Mouse (Mus musculus): ENCODE data around the gene Sdf2.

Sdf2 gene

DNA sequence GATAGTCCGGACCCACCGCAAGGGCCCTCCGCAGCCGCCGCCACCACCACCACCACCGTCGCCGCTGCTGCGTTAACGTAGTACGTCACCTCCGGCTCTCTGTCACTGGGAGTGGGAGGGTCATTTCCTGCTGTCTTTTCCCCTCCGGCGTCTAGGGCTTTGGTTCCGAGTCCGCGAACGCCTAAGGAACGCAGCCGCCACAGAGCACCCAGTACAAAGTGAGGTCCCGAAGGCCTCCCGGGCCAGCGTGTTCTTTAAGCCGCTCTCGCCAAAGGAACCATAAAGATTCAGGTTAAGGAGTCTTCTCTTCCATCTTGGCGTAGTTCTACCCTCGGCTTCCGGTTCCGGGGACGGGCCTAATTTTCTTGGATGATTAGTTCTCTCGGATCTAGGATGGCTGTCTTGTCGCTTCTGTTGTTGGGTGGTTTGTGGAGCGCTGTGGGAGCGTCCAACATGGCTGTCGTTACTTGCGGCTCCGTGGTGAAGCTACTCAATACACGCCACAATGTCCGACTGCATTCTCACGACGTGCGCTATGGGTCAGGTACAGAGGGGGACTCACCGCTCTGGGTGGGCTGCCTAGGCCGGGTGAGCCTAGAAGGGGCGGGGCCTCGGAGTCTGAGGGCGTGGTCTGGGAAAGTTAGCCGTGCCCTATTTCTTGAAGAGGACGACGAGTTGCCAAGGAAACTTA lies at the start of gene Sdf2, which contains the start of gene Supt6:
Sdf2 (plus strand) TSS at position 120 of the 691 bp plus-strand sequence.
Supt6 (minus strand) TSS at position 361 of the 691 bp plus-strand sequence.
- peak; percentile 91 to 93 for DNase-seq (ENCODE audit: low spot score in 2 of 2)

DNA sequence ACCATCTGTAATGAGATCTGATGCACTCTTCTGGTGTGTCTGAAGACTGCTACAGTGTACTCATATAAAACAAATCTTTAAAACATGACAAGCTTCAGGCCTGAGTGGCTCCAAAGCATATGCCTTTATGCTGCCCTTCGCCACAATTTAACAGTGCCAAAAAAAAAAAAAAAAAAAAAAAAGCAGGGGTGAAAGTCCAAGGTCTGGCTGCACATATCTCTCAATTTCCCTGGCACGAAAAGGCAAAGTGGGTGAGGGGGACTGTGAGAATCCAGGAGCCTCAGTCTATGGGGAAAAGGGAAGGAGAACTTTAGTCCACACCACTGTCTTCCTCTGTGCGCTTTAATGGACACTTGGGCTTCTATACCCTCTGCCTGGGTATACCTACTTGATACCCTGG lies 43.2 kb upstream of the Sdf2 start:
- DNase-seq (ENCODE audit: low spot score in 2 of 2), result no peak

GRCm38 (mm10) chr11:78204287-78204686 lies 41.3 kb upstream of the Sdf2 start:
- no peak for DNase-seq (ENCODE audit: low spot score in 2 of 2)

GRCm38 (mm10) chr11:78205361-78206206 lies 40.0 kb upstream of the Sdf2 start:
- DNase-seq (ENCODE audit: low spot score in 2 of 2), result no peak

GRCm38 (mm10) chr11:78207190-78207589 lies 38.4 kb upstream of the Sdf2 start:
- no peak for DNase-seq (ENCODE audit: low spot score in 2 of 2)

DNA sequence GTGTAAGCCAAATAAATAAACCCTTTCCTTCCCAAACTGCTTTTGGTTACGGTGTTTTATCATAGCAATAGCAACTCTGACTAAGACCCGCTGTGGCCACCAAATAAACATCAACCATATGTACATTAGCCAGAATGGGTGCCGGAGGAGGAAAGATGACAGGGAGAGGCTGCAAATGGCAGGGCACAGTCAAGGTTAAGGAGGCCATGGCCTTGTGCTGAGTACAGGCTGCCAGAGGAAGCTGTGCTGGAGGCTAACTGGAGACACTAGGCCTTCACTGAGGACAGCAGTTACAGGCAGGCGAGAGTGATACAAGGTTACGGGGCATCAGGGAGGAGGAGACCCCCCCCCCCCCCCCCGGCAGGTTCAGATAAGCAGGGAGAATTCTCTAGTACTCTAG lies 35.7 kb upstream of the Sdf2 start:
- no peak for DNase-seq (ENCODE audit: low spot score in 2 of 2)

DNA sequence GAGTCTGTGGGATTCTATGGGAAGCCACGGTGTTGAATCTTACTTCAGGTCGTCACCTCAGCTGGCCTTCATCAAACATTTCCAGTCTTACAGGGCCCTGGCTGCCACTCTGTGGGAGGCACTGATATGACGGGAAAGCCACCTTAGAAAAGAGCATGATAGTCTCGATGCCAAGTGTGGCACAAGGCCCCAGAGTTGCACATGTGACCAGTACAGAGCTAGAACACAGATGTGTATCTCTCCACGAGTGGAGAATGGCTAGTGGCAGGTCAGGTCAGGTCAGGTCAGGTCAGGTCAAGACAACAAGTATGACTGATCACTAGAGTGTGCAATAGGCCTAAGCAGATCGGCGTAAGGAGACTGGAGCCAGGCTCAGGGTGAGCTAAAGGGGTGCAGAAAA lies 34.9 kb upstream of the Sdf2 start:
- peak in 1 of 2 experiments; percentile 20 for DNase-seq (ENCODE audit: low spot score in 2 of 2)

- no peak for DNase-seq (ENCODE audit: low spot score in 2 of 2)
These were observed 34.0 kb upstream of the Sdf2 start for GRCm38 (mm10) chr11:78211513-78211912.

DNA sequence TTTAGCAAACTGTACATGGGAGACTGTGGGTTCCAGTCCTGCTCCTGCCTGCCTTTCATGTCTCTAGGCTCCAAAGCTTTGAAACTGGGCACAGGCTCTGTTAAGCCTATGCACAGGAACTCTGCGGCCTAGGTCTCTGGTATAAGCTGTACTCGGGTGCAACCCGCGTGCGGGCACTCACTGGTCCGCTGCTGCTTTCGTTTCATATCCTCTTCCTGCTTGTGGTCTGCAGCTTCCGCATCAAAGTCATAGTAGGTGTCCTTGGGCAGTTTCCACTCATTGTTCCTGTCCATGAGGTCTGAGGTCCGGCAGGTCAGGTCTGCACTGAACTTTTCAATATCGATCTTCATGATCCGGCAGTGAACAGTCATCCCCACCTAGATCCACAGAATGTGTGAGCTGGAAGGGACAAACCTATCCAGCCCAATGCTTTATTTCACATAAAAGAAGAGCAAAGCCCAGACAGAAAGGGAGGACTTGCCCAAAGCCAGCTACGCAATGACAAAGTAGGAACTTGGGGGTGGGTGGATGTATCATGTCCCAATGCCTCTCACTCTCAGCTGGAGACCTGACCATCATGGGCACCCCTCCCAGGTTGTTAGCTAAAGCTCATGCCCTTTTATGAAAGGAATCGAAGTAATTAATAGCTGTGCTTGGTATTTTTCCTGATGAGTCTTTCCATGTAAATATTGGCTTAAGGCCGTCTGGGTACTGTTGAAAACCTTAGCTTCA lies 32.3 kb upstream of the Sdf2 start:
- peak in 1 of 2 experiments; percentile 27 for DNase-seq (ENCODE audit: low spot score in 2 of 2)

DNA sequence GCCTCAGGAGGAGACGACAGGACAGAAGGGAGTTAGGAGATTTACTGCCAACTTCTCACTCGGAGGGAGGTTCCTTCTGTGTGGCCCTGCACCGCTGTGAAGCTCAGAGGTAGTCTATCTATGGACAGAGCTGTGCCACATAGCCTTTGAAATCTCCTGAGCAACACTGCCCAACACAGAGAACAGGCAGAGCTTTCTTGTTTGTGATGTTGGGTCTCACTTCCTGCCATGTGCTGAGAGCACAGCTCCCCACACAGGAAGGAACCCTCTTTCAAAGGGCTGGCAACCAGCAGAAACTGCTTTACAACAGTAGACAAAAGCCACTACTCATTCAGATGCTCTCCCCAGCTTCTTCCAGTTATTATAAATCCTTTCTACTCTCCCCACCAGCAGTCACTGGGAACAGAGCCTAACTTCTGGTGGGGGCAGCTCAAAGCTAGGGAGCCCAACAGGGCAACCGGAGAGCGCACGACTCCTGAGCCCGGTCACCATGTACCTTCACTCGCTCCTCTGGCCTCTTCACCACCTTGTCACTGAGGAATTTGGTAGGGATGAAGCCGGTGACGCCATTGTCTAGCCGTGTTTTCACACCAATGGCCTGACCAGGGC lies 29.7 kb upstream of the Sdf2 start:
- DNase-seq (ENCODE audit: low spot score in 2 of 2), result no peak

DNA sequence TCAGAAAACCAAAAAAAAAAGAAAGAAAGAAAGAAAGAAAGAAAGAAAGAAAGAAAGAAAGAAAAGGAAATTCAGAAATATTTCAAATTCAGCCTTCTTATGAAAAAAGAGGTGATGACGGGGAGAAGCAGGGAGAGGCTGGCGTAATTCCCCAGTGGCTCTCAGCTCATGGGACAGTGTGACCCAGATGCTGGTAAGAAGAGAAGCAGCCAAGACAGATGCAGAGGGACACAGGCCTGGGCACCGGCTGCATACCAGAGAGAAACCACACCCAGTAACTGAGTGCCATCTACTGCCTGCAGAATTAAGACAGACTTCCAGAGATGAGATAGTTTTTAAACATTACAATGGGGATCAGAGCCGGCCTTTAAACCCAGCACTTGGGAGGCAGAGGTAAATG lies 22.0 kb upstream of the Sdf2 start:
- DNase-seq (ENCODE audit: low spot score in 2 of 2), result no peak

DNA sequence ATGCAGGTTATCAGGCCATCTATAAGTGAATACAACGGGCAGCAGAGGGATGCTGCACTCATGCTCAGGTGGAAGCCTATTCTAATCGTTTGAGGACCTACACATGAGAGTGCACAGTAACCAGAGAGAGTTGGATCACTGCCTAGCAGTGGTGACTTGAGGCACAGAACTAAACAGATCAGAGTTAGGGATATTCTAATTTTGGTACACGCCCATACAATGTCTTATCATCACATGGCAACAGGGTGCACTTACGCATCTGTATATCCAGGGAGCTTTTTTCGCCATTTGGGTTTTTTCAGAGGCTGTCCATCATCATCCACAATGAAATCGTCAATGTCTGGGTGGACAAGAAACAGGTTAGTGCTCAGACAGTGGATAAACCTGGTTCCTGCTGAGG lies 14.0 kb upstream of the Sdf2 start:
- no peak for DNase-seq (ENCODE audit: low spot score in 2 of 2)

DNA sequence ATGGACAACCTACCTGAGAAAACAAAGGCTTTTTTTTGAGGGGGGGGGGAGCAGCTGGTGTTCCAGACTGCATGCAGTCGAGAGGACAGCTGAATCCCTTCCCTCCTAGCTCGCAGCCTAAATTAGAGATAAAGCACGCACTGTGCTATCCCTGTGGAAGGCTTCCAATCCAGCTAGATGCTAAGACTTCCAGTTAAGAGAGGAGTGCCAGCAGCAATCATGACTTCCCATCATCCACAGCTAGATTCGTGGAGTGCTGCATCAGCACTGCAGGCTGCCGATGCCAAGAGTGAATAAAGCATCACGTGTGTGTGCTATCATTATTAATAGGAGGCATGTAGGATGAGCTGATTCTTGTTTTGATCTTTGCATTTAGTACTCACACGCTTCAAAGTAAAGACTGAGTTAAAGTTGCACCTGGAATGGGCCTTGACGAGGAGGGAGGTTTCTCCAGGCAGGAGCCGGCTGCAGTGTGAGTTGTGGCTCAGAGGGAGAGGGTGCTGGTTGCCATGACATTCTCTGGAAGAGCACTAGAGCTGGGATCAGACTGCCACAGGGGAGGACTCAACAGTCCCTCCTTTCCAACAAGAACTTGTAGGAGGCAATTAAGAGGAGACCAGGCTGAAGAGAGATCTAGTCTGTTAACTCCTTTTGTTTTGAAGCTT lies 5.2 kb upstream of the Sdf2 start:
- DNase-seq (ENCODE audit: low spot score in 2 of 2), result peak in 1 of 2 experiments; percentile 18

- DNase-seq (ENCODE audit: low spot score in 2 of 2), result no peak
These were observed 302 bp upstream of the Sdf2 start for GRCm38 (mm10) chr11:78245261-78245626.

DNA sequence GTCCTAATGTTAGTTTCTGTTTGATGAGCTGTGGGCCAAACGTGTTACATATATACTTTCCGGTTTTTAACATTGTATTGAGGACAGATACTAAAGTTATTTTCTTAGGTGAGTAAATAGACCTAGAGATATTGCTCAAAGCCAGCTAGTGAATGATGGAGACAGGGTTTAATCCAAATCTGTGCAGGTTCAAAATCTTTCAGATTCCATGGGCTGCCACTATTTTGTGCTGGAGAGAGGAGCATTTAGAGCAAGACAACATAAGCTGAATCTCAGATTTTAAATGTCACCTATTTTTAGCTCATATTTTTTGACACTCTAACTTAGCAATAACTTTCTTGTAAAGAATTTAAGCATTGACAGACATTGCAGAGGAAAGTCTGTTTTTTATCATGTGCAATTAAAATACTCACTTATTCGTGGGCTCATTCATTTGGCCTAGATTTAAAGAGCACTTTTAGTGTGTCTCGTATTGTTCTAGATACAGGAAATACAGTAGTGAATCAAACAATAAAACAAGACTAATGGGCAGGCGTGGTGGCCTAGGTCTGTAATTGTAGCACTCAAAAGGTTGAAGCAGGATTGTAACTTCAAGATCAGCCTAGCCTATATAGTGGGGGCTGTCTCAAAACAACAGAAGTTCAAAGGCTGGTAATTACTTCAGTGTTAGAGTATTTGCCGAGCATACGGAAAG lies 919 bp downstream of the Sdf2 start:
- DNase-seq (ENCODE audit: low spot score in 2 of 2), result no peak

GRCm38 (mm10) chr11:78247012-78247348 lies 1.4 kb downstream of the Sdf2 start:
- DNase-seq (ENCODE audit: low spot score in 2 of 2), result no peak

DNA sequence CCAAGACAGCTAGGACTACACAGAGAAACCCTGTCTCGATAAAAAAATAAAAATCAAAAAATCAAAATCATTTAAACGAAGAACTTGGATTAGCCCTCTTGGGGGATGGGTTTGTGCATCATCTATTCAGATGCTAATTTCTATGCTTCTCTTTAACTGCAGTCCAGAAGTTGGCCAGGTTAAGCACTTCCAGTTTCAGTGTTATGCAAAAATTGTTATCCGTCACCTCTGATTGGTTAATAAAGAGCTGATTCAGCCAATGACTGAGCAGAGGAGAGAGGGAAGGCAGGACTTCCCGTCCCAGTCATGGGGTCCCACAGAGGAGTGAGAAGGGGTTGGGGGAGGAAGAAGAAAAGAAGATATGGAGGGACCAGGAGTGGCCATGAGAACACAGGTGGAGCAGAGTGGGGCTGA lies 2.2 kb downstream of the Sdf2 start:
- DNase-seq (ENCODE audit: low spot score in 2 of 2), result no peak

DNA sequence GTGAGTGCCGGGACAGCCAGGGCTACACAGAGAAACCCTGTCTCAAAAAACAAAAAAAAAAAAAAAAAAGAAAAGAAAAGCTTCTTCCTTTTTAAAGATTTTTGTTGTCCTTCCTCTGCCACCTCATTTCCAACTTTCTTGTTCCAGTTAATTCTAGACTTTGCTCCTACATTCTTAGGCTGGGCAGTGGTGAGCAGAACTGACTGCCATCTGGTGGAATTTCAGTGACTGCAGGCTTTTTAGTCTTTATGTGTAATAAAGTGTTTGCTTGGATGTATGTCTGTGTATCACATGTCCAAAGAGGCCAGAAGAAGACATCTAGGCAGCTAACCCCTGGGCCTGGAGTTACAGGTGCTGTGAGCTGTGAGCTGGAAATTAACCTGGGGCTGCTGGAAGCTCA lies 11.1 kb downstream of the Sdf2 start:
- DNase-seq (ENCODE audit: low spot score in 2 of 2), result no peak

DNA sequence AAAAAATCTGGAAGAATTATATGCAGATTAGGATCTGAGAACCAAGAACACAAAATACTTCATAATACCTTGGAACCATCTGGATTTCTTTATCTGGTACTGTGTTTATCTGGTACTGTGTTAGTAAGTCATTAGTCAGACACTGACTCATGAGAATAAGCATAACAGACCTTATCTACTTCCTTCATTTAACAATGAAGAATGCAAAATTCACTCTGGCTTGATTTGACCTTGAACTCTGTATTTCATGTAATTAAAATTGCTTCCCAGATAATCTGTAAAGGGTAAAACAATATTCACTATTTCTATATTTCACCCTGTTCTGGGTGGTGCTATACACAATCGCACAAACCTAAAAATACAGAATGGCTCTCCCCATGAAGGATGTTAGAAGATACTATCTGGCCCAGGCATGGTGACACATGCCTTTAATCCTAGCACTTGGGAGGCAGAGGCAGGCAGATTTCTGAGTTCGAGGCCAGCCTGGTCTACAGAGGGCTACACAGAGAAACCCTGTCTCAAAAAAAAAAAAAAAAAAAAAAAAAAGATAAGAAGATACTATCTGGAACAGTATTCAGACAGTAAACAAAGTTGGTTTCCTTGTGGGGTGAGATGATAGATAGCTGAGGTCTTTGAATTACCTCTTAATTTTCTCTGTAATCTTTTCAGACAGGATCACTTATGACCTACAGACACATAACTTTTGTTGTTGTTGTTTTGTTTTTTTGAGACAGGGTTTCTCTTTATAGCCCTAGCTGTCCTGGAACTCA lies 15.1 kb downstream of the Sdf2 start:
- no peak for DNase-seq (ENCODE audit: low spot score in 2 of 2)
